In the genomic region with DNA sequence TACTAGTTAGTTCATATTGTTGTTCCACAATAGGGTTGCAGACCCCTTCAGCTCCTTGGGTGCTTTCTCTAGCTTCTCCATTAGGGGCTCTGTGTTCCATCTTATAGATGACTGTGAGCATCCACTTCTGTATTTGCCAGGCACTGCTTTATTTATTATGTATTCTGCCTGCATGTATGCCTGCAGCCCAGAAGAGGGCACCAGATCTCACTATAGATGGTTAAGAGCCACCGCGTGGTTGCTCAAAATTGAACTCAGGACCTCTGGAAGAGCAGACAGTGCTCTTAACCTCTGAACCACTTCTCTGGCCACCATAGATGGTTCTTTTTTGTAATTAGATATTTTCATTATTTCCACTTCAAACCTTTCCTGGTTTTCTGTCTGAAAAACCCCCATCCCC, we compare ENCODE assay signal across 11 mouse cellular contexts. TPM values are rescaled to one million over a fixed set of nuclear protein-coding genes. Genes with fewer than 3 reads are reported as not detected.
DNase-seq lines count a peak whose midpoint lies in the region; ATAC-seq and TF ChIP-seq lines count a peak whose summit lies in the region.
"Not testable (repeated sequence)": the region's sequence is repeated elsewhere in the genome, so short reads cannot be mapped to it uniquely, and the experiment has no call there.
"Had no signal": no experiment of that assay in that cellular context is flagged by ENCODE, and none has a peak within 500 bp of the region (broad histone marks: within the 10 kb centered on the region; RNA-seq: fewer than 3 reads in every experiment).

No protein-coding gene starts in this region.

- TF ChIP-seq CTCF in E14TG2a.4 (conservative IDR thresholded peaks at IDR 0.05; ENCODE audit: low read length): peak; percentile 28; the same call in 1 of the 2 replicates
- TF ChIP-seq CTCF in left cerebral cortex, adult 2 months (IDR thresholded peaks at IDR 0.05): peak; percentile 28

- DNase-seq in R1 (ENCODE audit: low read depth, low spot score): peak; percentile 44
- DNase-seq in embryo, embryonic 9.5 days (ENCODE audit: extremely low spot score): peak; percentile 4
- peak; percentile 18 for DNase-seq in hindbrain, embryonic 11.5 days (ENCODE audit: low spot score)
- not testable (repeated sequence) for DNase-seq in left cerebral cortex, adult 2 months (ENCODE audit: extremely low spot score in 1 of 2, low spot score in 2 of 2)
- peak; percentile 22 for DNase-seq in mesoderm, embryonic 11.5 days (ENCODE audit: low read depth, low spot score)
- DNase-seq in thymus, postnatal 14 days: peak; percentile 9

- not testable (repeated sequence) for ATAC-seq in hindbrain, embryonic 11.5 days (ENCODE audit: low FRiP score)

- not testable (repeated sequence) for H3K4me3 ChIP-seq in E14TG2a.4 (replicated peaks; ENCODE audit: low read length); hindbrain, embryonic 11.5 days (ENCODE audit: low read depth, low read length); left cerebral cortex, adult 2 months

- WGBS in hindbrain, embryonic 11.5 days: 43% methylated on average over 2 of the region's 2 CpGs

- H3K27ac ChIP-seq in hindbrain, embryonic 11.5 days (ENCODE audit: low read depth, low read length); left cerebral cortex, adult 2 months: not testable (repeated sequence)

- not testable (repeated sequence) for H3K9ac ChIP-seq in hindbrain, embryonic 11.5 days (ENCODE audit: low read depth, low read length)

- H3K36me3 ChIP-seq in E14TG2a.4 (ENCODE audit: insufficient read depth, low read length); hindbrain, embryonic 11.5 days (ENCODE audit: control insufficient read depth, insufficient read depth, low read length): not testable (repeated sequence)

- not testable (repeated sequence) for H3K4me2 ChIP-seq in hindbrain, embryonic 11.5 days (replicated peaks; ENCODE audit: low read depth, low read length)

- H3K27me3 ChIP-seq in E14TG2a.4 (ENCODE audit: insufficient read depth, low read length); hindbrain, embryonic 11.5 days (ENCODE audit: control insufficient read depth, insufficient read depth, low read length): not testable (repeated sequence)

- H3K4me1 ChIP-seq in E14TG2a.4 (replicated peaks; ENCODE audit: low read depth, low read length); hindbrain, embryonic 11.5 days (replicated peaks; ENCODE audit: control insufficient read depth, insufficient read depth, low read length): not testable (repeated sequence)

- H3K9me3 ChIP-seq in E14TG2a.4 (ENCODE audit: low read length); hindbrain, embryonic 11.5 days (ENCODE audit: control insufficient read depth, low read length): not testable (repeated sequence)

- intact Hi-C loops in left cerebral cortex, adult 2 months (cut with DNase I): not testable (repeated sequence)

RNA-seq across cellular contexts. Expression of a gene that starts 5.3 kb away (rescaled TPM):
- 24.1 and 29.5 TPM in 2 replicates for polyA plus RNA-seq in hindbrain, embryonic 11.5 days (2014; fragmentation: Nextera tagmentation; extraction: Ambion mirVana)
- total RNA-seq in left cerebral cortex, adult 2 months (2021): not detected
- total RNA-seq: common myeloid progenitor, adult 5-6 weeks; G1E; layer of hippocampus, postnatal 14 days; left cerebral cortex, postnatal 10 days had no signal
- polyA plus RNA-seq: G1E had no signal
